Mouse (Mus musculus): ENCODE measurements around the gene Acbd6.

- TF ChIP-seq ZC3H11A (IDR thresholded peaks at IDR 0.05; ENCODE audit: borderline replicate concordance, low read depth, low read length) = no peak
- no peak for TF ChIP-seq MAFK (IDR thresholded peaks at IDR 0.05; ENCODE audit: insufficient read depth, low read depth, low read length)
- no peak for TF ChIP-seq HCFC1 (IDR thresholded peaks at IDR 0.05; ENCODE audit: borderline replicate concordance, insufficient read depth, low read length)
Observed at GRCm38 (mm10) chr1:155715366-155715765, 157.4 kb downstream of the Acbd6 start.
